Mouse (Mus musculus) spleen, postnatal 0 days (tissue): Measurements from ENCODE around the gene Olfr1280. TPM values are rescaled to one million over a fixed set of nuclear protein-coding genes. Genes with fewer than 3 reads are reported as not detected.

Experiments used
- polyA plus RNA-seq: library from polyadenylated mRNA; unstranded; fragments of >200 nt; fragmentation: Nextera tagmentation; extraction: Ambion mirVana; gene quantifications from 2 replicates; pipeline ENCODE4 v1.2.1, GENCODE M21; 2015

The Olfr1280 gene
- polyA plus RNA-seq: not detected in 2 replicates

DNA sequence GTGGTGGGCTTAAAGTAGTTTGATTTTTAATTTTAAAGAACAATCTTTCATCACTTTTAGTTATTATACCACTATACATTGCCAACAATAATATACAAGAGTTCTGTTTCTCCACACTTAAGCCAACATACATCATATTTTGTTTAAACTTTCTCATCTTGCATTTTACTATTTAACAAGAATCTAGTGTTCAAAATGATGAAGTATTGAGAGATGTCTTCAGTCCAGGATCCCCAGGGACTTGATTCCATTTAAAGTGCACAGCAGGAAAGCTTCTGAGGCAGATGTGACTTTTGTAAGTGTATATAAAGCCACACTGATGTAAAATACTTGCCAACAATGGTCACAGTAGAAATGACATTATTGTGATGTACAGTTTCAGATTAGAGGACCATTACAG, at the start of gene Olfr1280:
TSS of gene Olfr1280 (plus strand) at position 301 of the 400 bp plus-strand sequence.

DNA sequence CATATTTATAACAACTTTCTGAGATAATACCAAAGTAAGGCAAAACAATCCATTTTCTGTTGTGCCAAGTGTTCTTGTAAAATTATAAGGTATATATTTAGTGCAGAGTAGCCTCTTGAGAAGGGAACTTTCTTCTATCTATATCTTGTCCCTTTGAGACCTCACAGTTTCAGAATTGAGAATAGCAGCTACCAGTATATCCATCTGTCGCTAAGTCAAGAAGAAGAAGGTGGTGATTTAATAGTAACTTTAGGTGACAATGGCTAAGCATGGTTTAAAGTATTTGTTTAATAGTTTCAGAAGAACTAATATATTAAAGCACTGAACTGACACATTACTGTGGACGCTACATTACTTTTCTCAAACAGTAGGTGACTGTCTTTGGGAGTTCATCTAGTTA, 39.8 kb upstream of the Olfr1280 start, which contains the start of gene Olfr1277:
TSS of gene Olfr1277 (minus strand) at position 101 of the 400 bp plus-strand sequence.

DNA sequence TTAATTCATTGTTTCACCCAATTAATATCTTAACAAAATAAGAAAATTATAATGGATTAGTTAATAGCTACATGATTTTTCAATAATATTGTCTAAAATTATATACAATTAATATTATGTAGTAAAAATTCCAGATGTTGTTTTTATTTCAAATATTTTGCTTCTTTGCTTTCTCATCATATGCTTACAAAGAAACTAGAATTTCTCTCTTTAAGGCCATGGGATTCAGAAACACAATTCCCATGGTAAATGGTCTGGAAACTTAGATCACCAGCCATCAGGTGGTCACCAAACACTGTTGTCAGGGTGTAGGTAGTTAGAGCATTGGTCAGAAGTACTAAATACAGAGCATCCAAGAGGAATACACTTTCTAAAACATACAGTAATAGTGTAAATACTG, 24.0 kb upstream of the Olfr1280 start, which contains the start of gene Olfr1278:
TSS of gene Olfr1278 (plus strand) at position 301 of the 400 bp plus-strand sequence.

DNA sequence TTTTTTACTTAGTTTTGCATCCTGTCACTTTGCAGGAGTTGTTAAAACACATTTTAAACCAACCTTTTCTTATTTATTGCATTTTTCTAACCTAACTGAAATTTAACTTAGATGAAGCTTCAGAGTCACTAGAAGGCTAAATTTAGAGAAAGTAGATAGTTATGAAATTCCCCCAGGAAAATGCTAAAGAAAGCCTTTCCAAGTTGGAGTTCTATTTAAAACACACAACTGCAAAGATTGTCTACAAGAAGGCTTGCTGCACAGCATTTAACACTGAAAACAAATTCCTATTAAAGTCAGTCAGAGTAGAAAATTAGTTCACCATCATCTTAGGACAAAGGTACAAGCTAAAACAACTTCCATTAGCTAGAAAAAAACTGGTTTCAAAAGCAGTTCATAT, 13.4 kb upstream of the Olfr1280 start, which contains the start of gene Olfr1279:
TSS of gene Olfr1279 (plus strand) at position 262 of the 400 bp plus-strand sequence.

DNA sequence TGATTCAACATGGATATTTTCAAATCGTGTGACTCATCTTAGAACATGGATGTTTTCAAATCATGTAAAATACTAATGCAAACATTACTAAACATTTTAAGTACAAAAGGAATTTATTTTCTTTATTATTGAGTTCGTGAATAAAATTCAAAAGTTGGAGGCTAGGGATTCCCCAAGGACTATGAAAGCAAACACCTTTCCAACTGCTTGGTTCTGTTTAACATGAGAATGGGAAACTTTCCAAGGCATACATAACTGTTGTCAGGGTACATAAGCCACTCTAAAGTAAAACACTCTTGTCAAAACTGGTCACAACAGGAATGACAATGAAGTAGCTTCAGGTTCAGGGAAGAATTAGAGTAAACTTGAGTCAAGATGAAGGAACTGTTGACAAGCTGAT, 12.4 kb downstream of the Olfr1280 start, which contains the start of gene Olfr1281:
TSS of gene Olfr1281 (plus strand) at position 301 of the 400 bp plus-strand sequence.

DNA sequence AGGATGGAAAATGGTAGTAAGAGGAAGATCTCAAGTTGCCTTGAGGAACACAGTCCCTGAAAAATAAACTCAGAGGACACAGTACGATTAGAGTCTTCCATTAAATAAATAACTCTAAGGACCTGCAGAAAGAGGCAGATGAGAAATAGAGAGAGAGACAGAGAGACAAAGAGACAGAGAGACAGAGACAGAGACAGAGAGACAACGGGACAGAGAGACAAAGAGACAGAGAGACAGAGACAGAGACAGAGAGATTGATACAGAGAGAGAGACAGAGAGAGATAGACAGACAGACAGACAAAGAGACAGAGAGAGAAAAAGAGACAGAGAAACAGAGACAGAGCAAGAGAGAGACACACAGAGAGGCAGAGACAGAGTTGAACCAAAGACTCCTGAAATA, 22.2 kb downstream of the Olfr1280 start, which contains the start of gene Olfr1282:
TSS of gene Olfr1282 (minus strand) at position 101 of the 400 bp plus-strand sequence.

DNA sequence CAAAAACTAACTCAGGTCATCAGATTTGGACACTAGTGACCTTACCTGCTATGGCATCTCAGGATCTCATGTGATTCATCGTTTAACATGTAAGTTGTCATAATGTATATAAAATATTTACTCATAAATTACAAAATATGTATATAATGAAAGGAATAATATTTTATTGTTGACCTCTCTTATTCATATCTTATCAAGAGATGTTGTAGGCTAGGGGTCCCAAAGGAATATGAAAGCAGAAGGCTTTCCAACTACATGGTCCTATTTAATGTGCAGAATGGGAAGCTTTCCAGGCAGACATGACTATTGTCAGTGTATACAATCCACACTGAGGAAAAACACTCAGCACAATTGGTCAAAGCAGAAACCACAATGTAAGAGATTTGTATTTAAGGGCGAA, 52.7 kb downstream of the Olfr1280 start, which contains the start of gene Olfr1283:
TSS of gene Olfr1283 (plus strand) at position 301 of the 400 bp plus-strand sequence.

DNA sequence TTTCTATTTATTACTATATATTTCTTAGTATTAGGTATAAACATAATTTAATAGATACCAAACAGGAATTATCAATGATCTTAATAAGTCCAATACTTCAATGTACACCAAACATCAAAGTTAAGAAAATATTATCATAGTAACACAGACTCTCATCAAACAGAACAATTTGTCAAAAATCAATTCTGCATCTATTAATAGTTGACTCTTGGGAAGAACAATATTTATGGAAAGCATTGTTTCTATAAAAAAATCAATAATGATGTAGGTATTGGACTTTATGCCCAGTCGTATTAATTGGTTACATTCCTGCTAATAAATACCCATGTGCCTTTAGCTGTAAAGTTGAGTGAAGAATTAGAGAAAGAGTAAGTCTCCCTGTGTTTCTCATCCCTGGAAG, 61.4 kb downstream of the Olfr1280 start, which contains the start of gene Olfr1284:
TSS of gene Olfr1284 (plus strand) at position 301 of the 400 bp plus-strand sequence.

Other genes with a start within 250 kb of the Olfr1280 start
- not detected in 2 replicates for gene Gm13941, start 208.0 kb upstream of the Olfr1280 start, polyA plus RNA-seq
- gene Gm15130, start 161.1 kb upstream of the Olfr1280 start, polyA plus RNA-seq: not detected in 2 replicates
- gene 4930430A15Rik, start 84.4 kb upstream of the Olfr1280 start, polyA plus RNA-seq: not detected in 2 replicates
- not detected in 2 replicates for gene Olfr1275, start 78.7 kb upstream of the Olfr1280 start, polyA plus RNA-seq
- not detected in 2 replicates for gene Olfr1276, start 59.5 kb upstream of the Olfr1280 start, polyA plus RNA-seq
- not detected in 2 replicates for gene Olfr1277, start 39.9 kb upstream of the Olfr1280 start, polyA plus RNA-seq
- gene Olfr1278, start 23.9 kb upstream of the Olfr1280 start, polyA plus RNA-seq: not detected in 2 replicates
- not detected in 2 replicates for gene Olfr1279, start 13.4 kb upstream of the Olfr1280 start, polyA plus RNA-seq
- gene Olfr1281, start 12.5 kb downstream of the Olfr1280 start, polyA plus RNA-seq: not detected in 2 replicates
- not detected in 2 replicates for gene Olfr1282, start 22.1 kb downstream of the Olfr1280 start, polyA plus RNA-seq
- gene Olfr1283, start 52.8 kb downstream of the Olfr1280 start, polyA plus RNA-seq: not detected in 2 replicates
- not detected in 2 replicates for gene Olfr1284, start 61.5 kb downstream of the Olfr1280 start, polyA plus RNA-seq
- not detected in 2 replicates for gene Olfr1286, start 109.1 kb downstream of the Olfr1280 start, polyA plus RNA-seq
- gene Olfr1287, start 135.1 kb downstream of the Olfr1280 start, polyA plus RNA-seq: not detected in 2 replicates
- gene Olfr1288, start 160.1 kb downstream of the Olfr1280 start, polyA plus RNA-seq: not detected in 2 replicates
- not detected in 2 replicates for gene Olfr1289, start 166.8 kb downstream of the Olfr1280 start, polyA plus RNA-seq
- not detected in 2 replicates for gene Olfr1290, start 179.8 kb downstream of the Olfr1280 start, polyA plus RNA-seq
- not detected in 2 replicates for gene Olfr1291-ps1, start 183.2 kb downstream of the Olfr1280 start, polyA plus RNA-seq
- not detected in 2 replicates for gene Olfr1293-ps, start 211.2 kb downstream of the Olfr1280 start, polyA plus RNA-seq
- gene Olfr1294, start 226.3 kb downstream of the Olfr1280 start, polyA plus RNA-seq: not detected in 2 replicates